Mouse (Mus musculus) stomach, embryonic 15.5 days (tissue): ENCODE measurements around the gene Rnf135. TPM values are rescaled to one million over a fixed set of nuclear protein-coding genes. Genes with fewer than 3 reads are reported as not detected.

Experiments
- polyA plus RNA-seq: library from polyadenylated mRNA; unstranded; fragments of >200 nt; fragmentation: Nextera tagmentation; extraction: Ambion mirVana; gene quantifications from 2 replicates; pipeline ENCODE4 v1.2.1, GENCODE M21; 2015

The Rnf135 gene
- polyA plus RNA-seq, 1 experiment from 2014 or later, result 10.3 TPM

Other genes with a start within 250 kb of the Rnf135 start
- 41.9 and 46.3 TPM in 2 replicates for gene Utp6, start 221.5 kb upstream of the Rnf135 start, polyA plus RNA-seq
- 21.3 and 22.1 TPM in 2 replicates for gene Suz12, start 190.7 kb upstream of the Rnf135 start, polyA plus RNA-seq
- 31.0 and 39.5 TPM in 2 replicates for gene Crlf3, start 102.9 kb upstream of the Rnf135 start, polyA plus RNA-seq
- gene Atad5, start 94.5 kb upstream of the Rnf135 start, polyA plus RNA-seq, result 9.3 and 9.6 TPM in 2 replicates
- gene Tefm, start 41.7 kb upstream of the Rnf135 start, polyA plus RNA-seq, result 26.5 and 27.8 TPM in 2 replicates
- gene Adap2, start 29.7 kb upstream of the Rnf135 start, polyA plus RNA-seq, result 4.2 and 4.7 TPM in 2 replicates
- gene Rhot1, start 25.2 kb downstream of the Rnf135 start, polyA plus RNA-seq, result 47.7 and 49.0 TPM in 2 replicates
- gene Rhbdl3, start 117.1 kb downstream of the Rnf135 start, polyA plus RNA-seq, result 4.1 and 4.5 TPM in 2 replicates
- 18.1 and 20.5 TPM in 2 replicates for gene 5730455P16Rik, start 194.2 kb downstream of the Rnf135 start, polyA plus RNA-seq
- gene Zfp207, start 199.4 kb downstream of the Rnf135 start, polyA plus RNA-seq, result 188 and 203 TPM in 2 replicates
- 252 and 285 TPM in 2 replicates for gene Psmd11, start 244.8 kb downstream of the Rnf135 start, polyA plus RNA-seq